Comparison of ENCODE assay signal across 8 mouse cellular contexts in genomic region chr10:79874290-79874862, GRCm38 (mm10). TPM values are rescaled to one million over a fixed set of nuclear protein-coding genes. Genes with fewer than 3 reads are reported as not detected.
DNase-seq lines count a peak whose midpoint lies in the region; TF ChIP-seq lines count a peak whose summit lies in the region.

TSS of gene Prtn3 (plus strand) at chr10:79874476.
TSS of gene Plppr3 (minus strand) at chr10:79874634.

- TF ChIP-seq POLR2A in myocyte (IDR thresholded peaks at IDR 0.05; ENCODE audit: insufficient read length, low read depth), result no peak

- peaks cover 34% of the 10 kb centered on the region for H3K36me3 ChIP-seq in forebrain, embryonic 10.5 days (replicated peaks)
- no peaks in the 10 kb centered on the region for H3K36me3 ChIP-seq in myocyte (ENCODE audit: control insufficient read depth, insufficient read depth)

- peak within 1 kb of the TSS; percentile 92 for H3K4me2 ChIP-seq in myocyte (ENCODE audit: low read depth)

- H3K27ac ChIP-seq in forebrain, embryonic 10.5 days, result peak within 1 kb of the TSS; percentile 97

- under 1% methylated on average over 57 of the region's 57 CpGs for WGBS in forebrain, embryonic 10.5 days

- H3K4me3 ChIP-seq in forebrain, embryonic 10.5 days, result peak within 1 kb of the TSS; percentile 71
- H3K4me3 ChIP-seq in myocyte, result peak within 1 kb of the TSS; percentile 12

- peak; percentile 49 to 56 for DNase-seq in left cerebral cortex, postnatal 14 days (ENCODE audit: low spot score in 2 of 2)
- no peak for DNase-seq in left cerebral cortex, adult 9 months (ENCODE audit: low spot score in 2 of 2)
- DNase-seq in brain, adult 2 months (ENCODE audit: low read depth, low spot score), result peak; percentile 68
- peak; percentile 78 for DNase-seq in forebrain, embryonic 10.5 days (ENCODE audit: extremely low spot score, low spot score)
- DNase-seq in kidney, postnatal 4 days, result peak; percentile 76 to 82
- no peak for DNase-seq in adipocyte (ENCODE audit: low spot score)
- DNase-seq in left cerebral cortex, adult 18-20 months (ENCODE audit: low spot score in 2 of 2), result no peak

- peak within 1 kb of the TSS; percentile 1 for H3ac ChIP-seq in myocyte (ENCODE audit: control insufficient read depth, insufficient read length)

- no peaks in the 10 kb centered on the region for H3K9me3 ChIP-seq in forebrain, embryonic 10.5 days

- intact Hi-C loops in left cerebral cortex, postnatal 14 days (cut with DNase I), result no loop called here

- peaks cover 24% of the 10 kb centered on the region for H3K27me3 ChIP-seq in forebrain, embryonic 10.5 days (ENCODE audit: poor library complexity, severe bottlenecking)
- H3K27me3 ChIP-seq in myocyte (ENCODE audit: control insufficient read depth, insufficient read depth, insufficient read length), result no peaks in the 10 kb centered on the region

- H3K4me1 ChIP-seq in forebrain, embryonic 10.5 days, result peaks cover 50% of the 10 kb centered on the region

- no peaks in the 10 kb centered on the region for H3K79me2 ChIP-seq in myocyte (ENCODE audit: control insufficient read depth, insufficient read depth)

TF ChIP-seq in myocyte, 11 proteins besides CTCF, POLR2A, EP300 and RAD21:
- no peak for TF ChIP-seq SRF (IDR thresholded peaks at IDR 0.05; ENCODE audit: control insufficient read depth, insufficient read length, low read depth)

RNA-seq across cellular contexts. Expression of gene Prtn3, which starts in this region (rescaled TPM):
- 1 to 10 TPM; 2.3 to 3.1 TPM for total RNA-seq in left cerebral cortex, postnatal 14 days (2021)
- polyA plus RNA-seq in forebrain, embryonic 10.5 days (2016; fragmentation: Nextera tagmentation; extraction: Ambion mirVana), result 8.1 TPM in 2 replicates
- 0.22 TPM for polyA plus RNA-seq in myocyte (2012; fragmentation: generic; extraction: Trizol)
- 1 to 10 TPM; 2.2 to 2.3 TPM for total RNA-seq in left cerebral cortex, adult 18-20 months (2021)

RNA-seq across cellular contexts. Expression of gene Plppr3, which starts in this region (rescaled TPM):
- 10 to 100 TPM; 68.3 to 71.2 TPM for total RNA-seq in left cerebral cortex, postnatal 14 days (2021)
- 91.4 and 102 TPM in 2 replicates for polyA plus RNA-seq in forebrain, embryonic 10.5 days (2016; fragmentation: Nextera tagmentation; extraction: Ambion mirVana)
- polyA plus RNA-seq in myocyte (2012; fragmentation: generic; extraction: Trizol), result 5.4 TPM
- 10 to 100 TPM; 55.6 to 58.0 TPM for total RNA-seq in left cerebral cortex, adult 18-20 months (2021)

Comparison
In these comparisons a context has a peak if more than half of its experiments do, and no peak if none do; other contexts are left out.
1. RNA of gene Plppr3 (polyA plus RNA-seq): 91.4 to 102 TPM in forebrain, embryonic 10.5 days; 5.4 TPM in myocyte (single experiment); every median in the first group is over 10 times any median in the second.
2. DNase-seq: peak in left cerebral cortex, postnatal 14 days (2 of 2), brain, adult 2 months (single experiment), forebrain, embryonic 10.5 days (single experiment) and kidney, postnatal 4 days (2 of 2); none in left cerebral cortex, adult 9 months (0 of 2), adipocyte (single experiment) and left cerebral cortex, adult 18-20 months (0 of 2).